Mouse (Mus musculus) intestine, embryonic 15.5 days (tissue): ENCODE data around the gene Spint5. TPM values are rescaled to one million over a fixed set of nuclear protein-coding genes. Genes with fewer than 3 reads are reported as not detected.
"Not testable (repeated sequence)": the region's sequence is repeated elsewhere in the genome, so short reads cannot be mapped to it uniquely, and the experiment has no call there.

ENCODE experiments used
- ATAC-seq: fragments of 200-750 bp; cut with Nextera tagmentation; 2 replicates; pipeline ENCODE4 v1.8.0; 2017; ENCODE audit warnings: moderate TSS enrichment, moderate library complexity
- H3K27ac ChIP-seq: fragments of 300-500 bp; sonication (generic); 2 replicates; pipeline ENCODE4 v1.5.1; 2015; ENCODE audit warnings: mild to moderate bottlenecking, inconsistent platforms
- H3K27me3 ChIP-seq: fragments of 300-500 bp; sonication (generic); replicated peaks from 2 replicates; pipeline ENCODE4 v1.6.1; 2015; ENCODE audit warnings: inconsistent platforms
- H3K36me3 ChIP-seq: fragments of 300-500 bp; sonication (generic); 2 replicates; pipeline ENCODE4 v1.6.1; 2015; ENCODE audit warnings: inconsistent platforms
- H3K4me1 ChIP-seq: fragments of 300-500 bp; sonication (generic); replicated peaks from 2 replicates; pipeline ENCODE4 v1.6.1; 2015; ENCODE audit warnings: inconsistent platforms
- H3K4me2 ChIP-seq: fragments of 300-500 bp; sonication (generic); replicated peaks from 2 replicates; pipeline ENCODE4 v1.6.1; 2015; ENCODE audit warnings: mild to moderate bottlenecking, inconsistent platforms
- H3K4me3 ChIP-seq: fragments of 300-500 bp; sonication (generic); replicated peaks from 2 replicates; pipeline ENCODE4 v1.5.1; 2015; ENCODE audit warnings: inconsistent platforms
- H3K9ac ChIP-seq: fragments of 300-500 bp; sonication (generic); 2 replicates; pipeline ENCODE4 v1.6.1; 2015; ENCODE audit warnings: inconsistent platforms
- H3K9me3 ChIP-seq: fragments of 300-500 bp; sonication (generic); 2 replicates; pipeline ENCODE4 v1.6.1; 2016; ENCODE audit warnings: inconsistent platforms
- WGBS: fragments of 180-500 bp; shearing (Covaris S2); methylation state at CpG from one replicate; pipeline ENCODE4 v1.1.7; 2015; 5-methylcytosine and 5-hydroxymethylcytosine counted together
- polyA plus RNA-seq: library from polyadenylated mRNA; unstranded; fragments of >200 nt; fragmentation: Nextera tagmentation; extraction: Ambion mirVana; gene quantifications from 2 replicates; pipeline ENCODE4 v1.2.1, GENCODE M21; 2015

The Spint5 gene
- polyA plus RNA-seq, 1 experiment from 2014 or later, result not detected

GRCm38 (mm10) chr2:164704235-164704634 is 10.9 kb upstream of the Spint5 start:
- H3K4me1 ChIP-seq, result no peaks in the 10 kb centered on the region
- no peak overlapping the region for H3K4me3 ChIP-seq
- ATAC-seq, result no peak
- no peaks in the 10 kb centered on the region for H3K36me3 ChIP-seq
- no peaks in the 10 kb centered on the region for H3K27me3 ChIP-seq
- H3K4me2 ChIP-seq, result no peak overlapping the region
- WGBS, result 86% methylated on average over 5 of the region's 5 CpGs
- H3K9me3 ChIP-seq, result no peaks in the 10 kb centered on the region
- H3K9ac ChIP-seq, result no peak overlapping the region
- no peak overlapping the region for H3K27ac ChIP-seq

- H3K4me1 ChIP-seq, result no peaks in the 10 kb centered on the region
- no peaks in the 10 kb centered on the region for H3K9me3 ChIP-seq
- H3K27ac ChIP-seq, result no peak overlapping the region
- H3K4me2 ChIP-seq, result no peak overlapping the region
- no peak overlapping the region for H3K4me3 ChIP-seq
- WGBS, result 79% methylated on average over 6 of the region's 6 CpGs
- no peaks in the 10 kb centered on the region for H3K36me3 ChIP-seq
- no peak overlapping the region for H3K9ac ChIP-seq
- H3K27me3 ChIP-seq, result no peaks in the 10 kb centered on the region
- ATAC-seq, result peak; percentile 94
Measured at GRCm38 (mm10) chr2:164705328-164705727, 9.8 kb upstream of the Spint5 start.

GRCm38 (mm10) chr2:164705991-164706390 is 9.1 kb upstream of the Spint5 start:
- H3K27ac ChIP-seq, result no peak overlapping the region
- no peaks in the 10 kb centered on the region for H3K9me3 ChIP-seq
- no peaks in the 10 kb centered on the region for H3K4me1 ChIP-seq
- H3K4me3 ChIP-seq, result no peak overlapping the region
- 91% methylated on average over 14 of the region's 14 CpGs for WGBS
- no peak overlapping the region for H3K4me2 ChIP-seq
- ATAC-seq, result no peak
- no peak overlapping the region for H3K9ac ChIP-seq
- no peaks in the 10 kb centered on the region for H3K27me3 ChIP-seq
- H3K36me3 ChIP-seq, result no peaks in the 10 kb centered on the region

- not testable (repeated sequence) for H3K4me2 ChIP-seq, H3K4me3 ChIP-seq, H3K36me3 ChIP-seq, ATAC-seq, H3K9ac ChIP-seq, H3K4me1 ChIP-seq, H3K27me3 ChIP-seq, H3K9me3 ChIP-seq, H3K27ac ChIP-seq
- WGBS, result 94% methylated on average over 23 of the region's 23 CpGs
Measured at GRCm38 (mm10) chr2:164716194-164716786, 1.2 kb downstream of the Spint5 start.

GRCm38 (mm10) chr2:164723276-164723675 is 8.2 kb downstream of the Spint5 start:
- 64% methylated on average over 4 of the region's 4 CpGs for WGBS
- Histone ChIP-seq H3K27ac (no peak overlapping the region), H3K27me3 (no peaks in the 10 kb centered on the region), H3K9ac (no peak overlapping the region), H3K9me3 (no peaks in the 10 kb centered on the region), H3K4me3 (no peak overlapping the region), H3K4me1 (no peaks in the 10 kb centered on the region), H3K36me3 (no peaks in the 10 kb centered on the region), H3K4me2 (no peak overlapping the region)
- ATAC-seq, result no peak

GRCm38 (mm10) chr2:164725895-164726619 is 11.0 kb downstream of the Spint5 start:
- no peak overlapping the region for H3K27ac ChIP-seq
- peak; percentile 80 for ATAC-seq
- no peaks in the 10 kb centered on the region for H3K27me3 ChIP-seq
- H3K9ac ChIP-seq, result no peak overlapping the region
- WGBS, result 25% methylated on average over 6 of the region's 6 CpGs
- H3K9me3 ChIP-seq, result no peaks in the 10 kb centered on the region
- no peak overlapping the region for H3K4me2 ChIP-seq
- H3K4me1 ChIP-seq, result no peaks in the 10 kb centered on the region
- H3K36me3 ChIP-seq, result no peaks in the 10 kb centered on the region
- H3K4me3 ChIP-seq, result no peak overlapping the region

- Histone ChIP-seq H3K27ac (no peak overlapping the region), H3K4me1 (peaks cover 13% of the 10 kb centered on the region)
- peak; percentile 90 for ATAC-seq
Measured at GRCm38 (mm10) chr2:164731719-164732118, 16.6 kb downstream of the Spint5 start.

GRCm38 (mm10) chr2:164733259-164733658 is 18.2 kb downstream of the Spint5 start:
- Histone ChIP-seq H3K4me1 (peaks cover 13% of the 10 kb centered on the region), H3K27ac (no peak overlapping the region), H3K4me2 (no peak overlapping the region), H3K9me3 (no peaks in the 10 kb centered on the region), H3K27me3 (no peaks in the 10 kb centered on the region), H3K4me3 (no peak overlapping the region), H3K9ac (no peak overlapping the region), H3K36me3 (no peaks in the 10 kb centered on the region)
- no peak for ATAC-seq
- WGBS, result 40% methylated on average over 2 of the region's 2 CpGs

More at GRCm38 (mm10) chr2:164731719-164732118, 16.6 kb downstream of the Spint5 start:
- Histone ChIP-seq H3K4me2 (no peak overlapping the region), H3K27me3 (no peaks in the 10 kb centered on the region), H3K4me3 (no peak overlapping the region), H3K36me3 (no peaks in the 10 kb centered on the region), H3K9me3 (no peaks in the 10 kb centered on the region), H3K9ac (no peak overlapping the region)
- WGBS, result 34% methylated on average over 5 of the region's 5 CpGs

- ATAC-seq, result no peak
- Histone ChIP-seq H3K36me3 (no peaks in the 10 kb centered on the region), H3K4me3 (no peak overlapping the region), H3K4me1 (peaks cover 13% of the 10 kb centered on the region), H3K4me2 (no peak overlapping the region), H3K27ac (no peak overlapping the region), H3K9ac (no peak overlapping the region), H3K27me3 (no peaks in the 10 kb centered on the region), H3K9me3 (no peaks in the 10 kb centered on the region)
- 59% methylated on average over 5 of the region's 5 CpGs for WGBS
Measured at GRCm38 (mm10) chr2:164734839-164735238, 19.7 kb downstream of the Spint5 start.

GRCm38 (mm10) chr2:164735446-164735845 is 20.3 kb downstream of the Spint5 start:
- no peaks in the 10 kb centered on the region for H3K27me3 ChIP-seq
- 76% methylated on average over 5 of the region's 5 CpGs for WGBS
- no peak overlapping the region for H3K9ac ChIP-seq
- H3K9me3 ChIP-seq, result no peaks in the 10 kb centered on the region
- H3K36me3 ChIP-seq, result no peaks in the 10 kb centered on the region
- no peak overlapping the region for H3K4me3 ChIP-seq
- H3K4me2 ChIP-seq, result no peak overlapping the region
- H3K27ac ChIP-seq, result no peak overlapping the region
- ATAC-seq, result no peak
- H3K4me1 ChIP-seq, result peaks cover 13% of the 10 kb centered on the region

- ATAC-seq, result peak; percentile 96
- Histone ChIP-seq H3K9ac (no peak overlapping the region), H3K4me2 (no peak overlapping the region), H3K36me3 (no peaks in the 10 kb centered on the region), H3K27me3 (no peaks in the 10 kb centered on the region), H3K27ac (peak overlapping the region; percentile 66), H3K9me3 (no peaks in the 10 kb centered on the region), H3K4me1 (peaks cover 11% of the 10 kb centered on the region), H3K4me3 (no peak overlapping the region)
- WGBS, result 55% methylated on average over 3 of the region's 3 CpGs
Measured at GRCm38 (mm10) chr2:164737377-164738090, 22.4 kb downstream of the Spint5 start.

- ATAC-seq, result no peak
Measured at GRCm38 (mm10) chr2:164739876-164740275, 24.8 kb downstream of the Spint5 start.

More at GRCm38 (mm10) chr2:164739876-164740275, 24.8 kb downstream of the Spint5 start:
- Histone ChIP-seq H3K9ac (no peak overlapping the region), H3K9me3 (no peaks in the 10 kb centered on the region), H3K36me3 (no peaks in the 10 kb centered on the region), H3K4me3 (no peak overlapping the region), H3K27ac (no peak overlapping the region), H3K4me2 (no peak overlapping the region), H3K27me3 (no peaks in the 10 kb centered on the region), H3K4me1 (0 out of 2 replicates have a peak, but pooled peaks cover under 1% of the 10 kb centered on the region)
- WGBS, result 57% methylated on average over 7 of the region's 7 CpGs
